Mouse (Mus musculus): ENCODE data around the gene Heatr1.

- no peak for TF ChIP-seq ZNF384 (IDR thresholded peaks at IDR 0.05; ENCODE audit: low read depth, low read length)
- no peak for TF ChIP-seq ZC3H11A (IDR thresholded peaks at IDR 0.05; ENCODE audit: borderline replicate concordance, low read depth, low read length)
- TF ChIP-seq CHD2 (IDR thresholded peaks at IDR 0.05; ENCODE audit: low read depth, low read length) = no peak
- no peak for TF ChIP-seq MAFK (IDR thresholded peaks at IDR 0.05; ENCODE audit: insufficient read depth, low read depth, low read length)
- no peak for TF ChIP-seq HCFC1 (IDR thresholded peaks at IDR 0.05; ENCODE audit: borderline replicate concordance, insufficient read depth, low read length)
These were observed 67.8 kb downstream of the Heatr1 start for GRCm38 (mm10) chr13:12462623-12463022.

Data from ES-E14 (cell line).